Mouse (Mus musculus) testis, adult 2 months (tissue): ENCODE data around the gene Pnpla1. TPM values are rescaled to one million over a fixed set of nuclear protein-coding genes. Genes with fewer than 3 reads are reported as not detected.

Source experiments
- H3K27ac ChIP-seq: fragments of 200-500 bp; 2 replicates; pipeline ENCODE4 v1.5.1; 2012; ENCODE audit warnings: low read depth, low read length; ENCODE audit not compliant: control insufficient read depth, insufficient read depth
- H3K27me3 ChIP-seq: fragments of 200-500 bp; 2 replicates; pipeline ENCODE4 v1.6.1; 2012; ENCODE audit warnings: mild to moderate bottlenecking, low read length, moderate library complexity; ENCODE audit not compliant: control insufficient read depth, insufficient read depth
- H3K36me3 ChIP-seq: fragments of 200-500 bp; 2 replicates; pipeline ENCODE4 v1.6.1; 2012; ENCODE audit warnings: mild to moderate bottlenecking, low read length; ENCODE audit not compliant: control insufficient read depth, insufficient read depth
- H3K4me1 ChIP-seq: fragments of 200-500 bp; 2 replicates; pipeline ENCODE4 v1.6.1; 2012; ENCODE audit warnings: low read length; ENCODE audit not compliant: control insufficient read depth, insufficient read depth
- H3K4me3 ChIP-seq: fragments of 200-500 bp; 2 replicates; pipeline ENCODE4 v1.5.1; 2012; ENCODE audit warnings: low read depth, mild to moderate bottlenecking, low read length, moderate library complexity, mixed read lengths; ENCODE audit not compliant: control insufficient read depth
- CTCF ChIP-seq: fragments of 200-500 bp; IDR thresholded peaks from 2 replicates; pipeline ENCODE4 v1.5.1; 2012; ENCODE audit warnings: low read depth, mild to moderate bottlenecking, inconsistent platforms, low read length, moderate library complexity; ENCODE audit not compliant: control insufficient read depth, insufficient read depth, insufficient replicate concordance
- POLR2A ChIP-seq: fragments of 200-500 bp; IDR thresholded peaks from 2 replicates; pipeline ENCODE4 v1.6.1; 2012; ENCODE audit warnings: low read depth, mild to moderate bottlenecking, inconsistent platforms, low read length, moderate library complexity; ENCODE audit not compliant: control insufficient read depth
- polyA plus RNA-seq: library from polyadenylated mRNA; depleted of rRNA; stranded (reverse); fragments of >200 nt; gene quantifications from 2 replicates; pipeline ENCODE4 v1.2.3, GENCODE M21; 2012

Gene Pnpla1
- polyA plus RNA-seq, 1 experiment = 0.79 TPM

GRCm38 (mm10) chr17:28864464-28864863 lies 6.3 kb downstream of the Pnpla1 start:
- TF ChIP-seq CTCF = no peak
- no peak for TF ChIP-seq POLR2A
- Histone ChIP-seq H3K27me3 (no peaks in the 10 kb centered on the region), H3K4me1 (no peaks in the 10 kb centered on the region), H3K27ac (no peak overlapping the region), H3K36me3 (no peaks in the 10 kb centered on the region), H3K4me3 (no peak overlapping the region)

- Histone ChIP-seq H3K27me3 (no peaks in the 10 kb centered on the region), H3K4me1 (peaks cover 4% of the 10 kb centered on the region; the same call in 1 of the 2 replicates), H3K4me3 (no peak overlapping the region), H3K27ac (no peak overlapping the region), H3K36me3 (no peaks in the 10 kb centered on the region)
- TF ChIP-seq POLR2A (no peak), CTCF (no peak)
Measured at GRCm38 (mm10) chr17:28866921-28867320, 8.7 kb downstream of the Pnpla1 start.

- no peaks in the 10 kb centered on the region for H3K27me3 ChIP-seq
- TF ChIP-seq POLR2A (no peak), CTCF (no peak)
- H3K36me3 ChIP-seq = no peaks in the 10 kb centered on the region
- H3K27ac ChIP-seq = no peak overlapping the region
- H3K4me3 ChIP-seq = no peak overlapping the region
- peaks cover 4% of the 10 kb centered on the region; the same call in 1 of the 2 replicates for H3K4me1 ChIP-seq
Measured at GRCm38 (mm10) chr17:28867381-28867780, 9.2 kb downstream of the Pnpla1 start.

GRCm38 (mm10) chr17:28869412-28870110 lies 11.3 kb downstream of the Pnpla1 start:
- Histone ChIP-seq H3K36me3 (no peaks in the 10 kb centered on the region), H3K4me3 (no peak overlapping the region), H3K27me3 (no peaks in the 10 kb centered on the region), H3K4me1 (peaks cover 4% of the 10 kb centered on the region; the same call in 1 of the 2 replicates), H3K27ac (no peak overlapping the region)
- TF ChIP-seq POLR2A = no peak
- TF ChIP-seq CTCF = no peak

- no peaks in the 10 kb centered on the region for H3K27me3 ChIP-seq
- H3K4me3 ChIP-seq = no peak overlapping the region
- peaks cover 4% of the 10 kb centered on the region; the same call in 1 of the 2 replicates for H3K4me1 ChIP-seq
- H3K27ac ChIP-seq = no peak overlapping the region
- H3K36me3 ChIP-seq = no peaks in the 10 kb centered on the region
- TF ChIP-seq POLR2A (no peak), CTCF (peak; percentile 23; the same call in 1 of the 2 replicates)
Measured at GRCm38 (mm10) chr17:28870435-28870834, 12.2 kb downstream of the Pnpla1 start.

DNA sequence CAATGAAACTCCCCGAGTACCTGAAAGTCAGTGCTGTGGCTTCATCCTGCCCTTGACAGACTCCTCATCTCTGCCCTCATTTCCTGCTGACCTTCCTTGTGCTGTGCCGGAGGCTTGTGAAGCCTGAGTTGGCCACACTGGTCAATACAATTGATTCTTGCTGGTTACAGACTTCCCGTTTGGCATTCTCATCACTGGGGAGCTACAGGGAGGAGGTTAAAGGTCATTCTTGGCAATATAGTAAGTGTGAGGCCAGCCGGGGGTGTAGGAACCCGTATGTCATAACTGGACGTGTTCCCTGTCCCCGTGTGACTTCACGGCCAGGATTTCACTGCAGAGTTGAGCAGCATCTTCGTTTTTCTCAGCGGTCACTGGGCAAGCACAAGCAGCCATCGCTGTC lies 13.6 kb downstream of the Pnpla1 start:
- Histone ChIP-seq H3K4me3 (no peak overlapping the region), H3K4me1 (peaks cover 6% of the 10 kb centered on the region; the same call in 1 of the 2 replicates), H3K27me3 (no peaks in the 10 kb centered on the region), H3K27ac (no peak overlapping the region), H3K36me3 (no peaks in the 10 kb centered on the region)
- TF ChIP-seq POLR2A (no peak), CTCF (no peak)

DNA sequence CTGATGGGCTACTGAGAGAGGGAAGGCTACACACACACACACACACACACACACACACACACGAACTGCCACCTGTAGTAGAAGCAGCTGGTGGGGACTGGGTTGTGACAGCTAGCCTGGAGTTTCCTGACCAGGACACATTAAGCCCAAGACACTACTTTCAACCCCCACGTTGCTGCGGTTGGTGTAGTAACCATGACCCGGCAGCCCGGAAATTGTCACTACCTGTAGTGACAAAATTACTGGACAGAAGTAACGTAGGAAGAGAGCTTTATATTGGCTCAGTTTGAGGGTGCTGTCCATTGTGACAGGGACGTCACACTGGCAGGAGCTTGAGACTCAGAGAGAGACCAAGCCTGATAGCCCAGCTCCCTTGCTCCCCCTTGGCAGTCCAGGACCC lies 14.1 kb downstream of the Pnpla1 start:
- TF ChIP-seq CTCF = no peak
- no peak for TF ChIP-seq POLR2A
- Histone ChIP-seq H3K4me3 (no peak overlapping the region), H3K4me1 (peaks cover 6% of the 10 kb centered on the region; the same call in 1 of the 2 replicates), H3K36me3 (no peaks in the 10 kb centered on the region), H3K27me3 (no peaks in the 10 kb centered on the region), H3K27ac (no peak overlapping the region)

DNA sequence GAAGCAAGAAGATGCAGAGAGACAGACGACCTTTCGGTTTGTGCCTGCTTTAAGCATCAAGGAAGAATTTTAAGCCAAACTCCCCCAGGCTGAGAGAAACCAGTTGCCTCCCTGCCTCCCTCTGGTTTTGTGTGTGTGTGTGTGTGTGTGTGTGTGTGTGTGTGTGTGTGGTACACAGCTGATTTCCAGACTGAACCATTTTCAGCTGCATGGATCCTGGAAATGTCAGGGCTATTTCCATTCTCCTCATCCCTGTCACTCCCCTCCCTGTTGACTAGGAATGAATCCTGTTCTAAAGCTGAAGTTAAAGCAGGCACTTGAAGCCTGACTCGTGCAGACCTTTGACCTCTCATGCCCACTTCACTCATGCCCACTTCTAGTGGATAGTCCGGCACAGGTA lies 16.0 kb downstream of the Pnpla1 start:
- Histone ChIP-seq H3K27ac (no peak overlapping the region), H3K4me1 (peaks cover 6% of the 10 kb centered on the region; the same call in 1 of the 2 replicates), H3K36me3 (no peaks in the 10 kb centered on the region), H3K27me3 (no peaks in the 10 kb centered on the region), H3K4me3 (no peak overlapping the region)
- TF ChIP-seq CTCF (no peak), POLR2A (no peak)
